Mouse (Mus musculus) pancreas, adult 10 weeks (tissue): ENCODE results near the gene Gatb. TPM values are rescaled to one million over a fixed set of nuclear protein-coding genes. Genes with fewer than 3 reads are reported as not detected.

Experiments
- polyA plus RNA-seq: library from polyadenylated mRNA; stranded (reverse); fragments of 350-450 nt; fragmentation: Illumina TruSeq; extraction: RNeasy Lipid Tissue Mini Kit (QIAGEN cat#74804); gene quantifications from one replicate; pipeline ENCODE4 v1.2.3, GENCODE M21; 2015; ENCODE audit warnings: low read depth, low replicate concordance; ENCODE audit not compliant: insufficient read depth

The Gatb gene
- polyA plus RNA-seq = 3.7 TPM

GRCm38 (mm10) chr3:85573864-85574830 is at the start of gene Gatb:
Gatb (plus strand) TSS chr3:85574119.

Other genes starting within 250 kb of the Gatb start
- 2.5 TPM for gene Fam160a1, start 243.2 kb downstream of the Gatb start, polyA plus RNA-seq